Mouse (Mus musculus): ENCODE measurements around the gene F9. TPM values are rescaled to one million over a fixed set of nuclear protein-coding genes. Genes with fewer than 3 reads are reported as not detected.

Gene F9
- polyA plus RNA-seq, 1 experiment from 2014 or later = not detected

GRCm38 (mm10) chrX:60021595-60021994 is 22.3 kb downstream of the F9 start:
- DNase-seq = no peak
- H3K4me2 ChIP-seq = no peak overlapping the region
- no peak overlapping the region for H3K27ac ChIP-seq (ENCODE audit: low read depth)
- no peak for TF ChIP-seq CTCF (IDR thresholded peaks at IDR 0.05; ENCODE audit: low read depth)
- H3K4me3 ChIP-seq (ENCODE audit: low read depth, low read length) = no peak overlapping the region
- ATAC-seq (ENCODE audit: insufficient read depth) = no peak
- 74% methylated on average over 2 of the region's 2 CpGs for whole genome bisulfite sequencing
- H3K9ac ChIP-seq = no peak overlapping the region
- H3K4me1 ChIP-seq (ENCODE audit: insufficient read depth) = no peaks in the 10 kb centered on the region
- H3K27me3 ChIP-seq (ENCODE audit: insufficient read depth, low read length) = no peaks in the 10 kb centered on the region
- H3K36me3 ChIP-seq (ENCODE audit: insufficient read depth) = no peaks in the 10 kb centered on the region
- no peaks in the 10 kb centered on the region for H3K9me3 ChIP-seq (ENCODE audit: low read depth, low read length)

GRCm38 (mm10) chrX:60026654-60027053 is 27.4 kb downstream of the F9 start:
- Histone ChIP-seq H3K4me2 (no peak overlapping the region), H3K27me3 (ENCODE audit: insufficient read depth, low read length) (no peaks in the 10 kb centered on the region), H3K36me3 (ENCODE audit: insufficient read depth) (no peaks in the 10 kb centered on the region), H3K27ac (ENCODE audit: low read depth) (no peak overlapping the region), H3K4me1 (ENCODE audit: insufficient read depth) (no peaks in the 10 kb centered on the region), H3K9ac (no peak overlapping the region), H3K4me3 (ENCODE audit: low read depth, low read length) (no peak overlapping the region), H3K9me3 (ENCODE audit: low read depth, low read length) (no peaks in the 10 kb centered on the region)
- peak; percentile 33 for TF ChIP-seq CTCF (IDR thresholded peaks at IDR 0.05; ENCODE audit: low read depth)
- DNase-seq = peak; percentile 64
- 18% methylated on average over 3 of the region's 3 CpGs for WGBS
- ATAC-seq (ENCODE audit: insufficient read depth) = no peak

GRCm38 (mm10) chrX:60054745-60055144 is 55.5 kb downstream of the F9 start:
- H3K4me2 ChIP-seq = no peak overlapping the region
- no peaks in the 10 kb centered on the region for H3K36me3 ChIP-seq (ENCODE audit: insufficient read depth)
- no peak overlapping the region for H3K27ac ChIP-seq (ENCODE audit: low read depth)
- ATAC-seq (ENCODE audit: insufficient read depth) (no peak), DNase-seq (no peak)
- no peak for TF ChIP-seq CTCF (IDR thresholded peaks at IDR 0.05; ENCODE audit: low read depth)
- 73% methylated on average over 1 of the region's 1 CpGs for WGBS
- no peak overlapping the region for H3K4me3 ChIP-seq (ENCODE audit: low read depth, low read length)
- no peaks in the 10 kb centered on the region for H3K27me3 ChIP-seq (ENCODE audit: insufficient read depth, low read length)
- H3K4me1 ChIP-seq (ENCODE audit: insufficient read depth) = no peaks in the 10 kb centered on the region
- no peaks in the 10 kb centered on the region for H3K9me3 ChIP-seq (ENCODE audit: low read depth, low read length)
- no peak overlapping the region for H3K9ac ChIP-seq

- Histone ChIP-seq H3K36me3 (ENCODE audit: insufficient read depth) (no peaks in the 10 kb centered on the region), H3K9ac (no peak overlapping the region), H3K4me3 (ENCODE audit: low read depth, low read length) (no peak overlapping the region), H3K27me3 (ENCODE audit: insufficient read depth, low read length) (no peaks in the 10 kb centered on the region), H3K27ac (ENCODE audit: low read depth) (no peak overlapping the region), H3K4me1 (ENCODE audit: insufficient read depth) (no peaks in the 10 kb centered on the region), H3K4me2 (no peak overlapping the region), H3K9me3 (ENCODE audit: low read depth, low read length) (no peaks in the 10 kb centered on the region)
- ATAC-seq (ENCODE audit: insufficient read depth) = peak; percentile 83; the same call in 1 of the 2 replicates
- TF ChIP-seq CTCF (IDR thresholded peaks at IDR 0.05; ENCODE audit: low read depth) = no peak
- peak; percentile 38 for DNase-seq
- 33% methylated on average over 9 of the region's 9 CpGs for WGBS
Measured at GRCm38 (mm10) chrX:60055185-60055584, 55.9 kb downstream of the F9 start.

- no peak for TF ChIP-seq CTCF (IDR thresholded peaks at IDR 0.05; ENCODE audit: low read depth)
- DNase-seq (no peak), ATAC-seq (ENCODE audit: insufficient read depth) (no peak)
- Histone ChIP-seq H3K4me1 (ENCODE audit: insufficient read depth) (no peaks in the 10 kb centered on the region), H3K4me3 (ENCODE audit: low read depth, low read length) (no peak overlapping the region), H3K9ac (no peak overlapping the region), H3K4me2 (no peak overlapping the region), H3K27ac (ENCODE audit: low read depth) (no peak overlapping the region), H3K27me3 (ENCODE audit: insufficient read depth, low read length) (no peaks in the 10 kb centered on the region), H3K9me3 (ENCODE audit: low read depth, low read length) (no peaks in the 10 kb centered on the region), H3K36me3 (ENCODE audit: insufficient read depth) (no peaks in the 10 kb centered on the region)
- 87% methylated on average over 1 of the region's 1 CpGs for WGBS
Measured at GRCm38 (mm10) chrX:60075359-60075758, 76.1 kb downstream of the F9 start.

Other genes starting within 250 kb of the F9 start
- 0.72 and 0.75 TPM in 2 replicates for gene Mcf2, start 179.6 kb downstream of the F9 start, polyA plus RNA-seq (2014; fragmentation: Nextera tagmentation; extraction: Ambion mirVana)